Mouse (Mus musculus): ENCODE data around the gene Sell. TPM values are rescaled to one million over a fixed set of nuclear protein-coding genes. Genes with fewer than 3 reads are reported as not detected.

Gene Sell
- 440 and 554 TPM in 2 replicates for total RNA-seq (2023)

DNA sequence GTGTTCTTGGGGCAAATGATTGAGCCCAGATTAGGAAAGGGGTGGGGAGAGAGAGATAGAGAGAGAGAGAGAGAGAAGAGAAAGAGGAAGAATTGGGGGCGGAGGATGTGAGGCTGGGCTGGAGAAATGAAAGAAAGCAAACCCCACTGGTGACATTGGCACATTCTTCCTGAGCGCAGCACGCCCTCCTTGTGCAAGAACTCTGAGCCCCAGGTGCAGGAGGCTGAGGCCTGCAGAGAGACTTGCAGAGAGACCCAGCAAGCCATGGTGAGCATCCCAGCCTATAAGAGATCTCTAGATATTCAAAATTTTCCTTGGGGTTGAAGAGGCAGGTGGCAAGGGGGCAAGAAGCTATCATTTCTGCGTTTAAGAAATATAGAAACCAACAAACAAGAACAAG, at the start of gene Sell:
Gene Sell (plus strand): TSS at position 58 of the 400 bp plus-strand sequence.

DNA sequence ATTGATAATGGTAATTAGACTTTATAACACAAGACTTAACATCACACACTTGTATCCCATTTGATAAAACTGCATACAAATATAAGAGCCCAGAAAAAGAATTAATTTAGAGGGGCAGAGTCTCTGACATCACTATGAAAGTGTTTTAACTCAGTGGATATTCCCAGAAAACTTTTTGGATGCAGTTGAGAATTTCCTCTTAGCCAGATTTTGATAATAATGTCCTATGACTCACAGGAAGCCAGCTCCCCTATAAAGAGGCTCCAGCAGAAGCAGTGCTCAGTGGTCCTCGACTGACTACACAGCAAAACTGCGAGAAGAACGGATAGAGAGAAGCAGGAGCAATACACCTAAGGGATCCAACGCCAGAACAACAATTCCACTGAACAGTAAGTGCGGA, 13.8 kb upstream of the Sell start, which contains the start of gene Sele:
Gene Sele (plus strand): TSS at position 301 of the 400 bp plus-strand sequence.

DNA sequence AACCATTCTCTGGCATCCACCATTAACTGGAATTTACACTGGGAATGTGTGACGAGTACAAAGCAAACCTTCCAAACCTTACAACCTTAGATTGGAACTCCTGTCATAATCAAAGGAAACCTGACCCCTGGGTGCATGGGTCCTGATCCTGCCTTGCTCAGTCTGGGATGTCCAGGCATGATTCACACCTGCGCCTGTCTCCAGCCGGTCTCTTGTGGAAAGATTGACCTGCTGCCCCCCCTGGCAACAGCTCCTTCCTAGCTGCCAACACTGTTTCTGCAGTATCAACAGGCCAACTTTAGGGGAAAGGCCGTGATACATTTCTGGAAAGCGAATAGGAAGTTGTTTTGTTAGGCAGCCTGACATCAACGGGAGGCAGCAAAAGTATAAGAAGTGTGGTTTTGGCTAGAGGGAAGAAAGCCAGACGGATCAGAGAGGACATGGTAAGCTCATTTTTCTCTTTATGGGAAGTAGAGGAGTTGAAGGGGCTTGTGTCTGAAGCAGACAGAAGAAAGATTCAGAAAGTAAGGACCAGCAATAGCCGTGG, 53.2 kb downstream of the Sell start, which contains the start of gene Selp:
Gene Selp (plus strand): TSS at position 318 of the 547 bp plus-strand sequence.

Other genes starting within 250 kb of the Sell start
- 19.1 and 20.4 TPM in 2 replicates for gene Scyl3, start 132.9 kb upstream of the Sell start, total RNA-seq (2023)
- 6.9 and 10.5 TPM in 2 replicates for gene BC055324, start 67.2 kb upstream of the Sell start, total RNA-seq (2023)
- 1.7 and 2.4 TPM in 2 replicates for gene Mettl18, start 67.1 kb upstream of the Sell start, total RNA-seq (2023)
- gene Sele, start 13.7 kb upstream of the Sell start, total RNA-seq (2023), result 0.52 and 0.92 TPM in 2 replicates
- gene Selp, start 53.3 kb downstream of the Sell start, total RNA-seq (2023), result 30.6 and 35.7 TPM in 2 replicates
- 59.4 and 67.1 TPM in 2 replicates for gene F5, start 89.9 kb downstream of the Sell start, total RNA-seq (2023)
- 4.3 and 7.7 TPM in 2 replicates for gene Slc19a2, start 187.1 kb downstream of the Sell start, total RNA-seq (2023)
- 2.9 and 5.1 TPM in 2 replicates for gene Ccdc181, start 213.6 kb downstream of the Sell start, total RNA-seq (2023)
- gene Nme7, start 242.1 kb downstream of the Sell start, total RNA-seq (2023), result 4.2 and 5.3 TPM in 2 replicates
- 17.2 and 20.1 TPM in 2 replicates for gene Blzf1, start 245.5 kb downstream of the Sell start, total RNA-seq (2023)

Measured in neutrophil, adult 65 days (primary cell).